Mouse (Mus musculus): Measurements from ENCODE around the gene Ambra1.

- TF ChIP-seq CTCF (IDR thresholded peaks at IDR 0.05; ENCODE audit: control insufficient read depth, insufficient read depth, insufficient replicate concordance, low read depth, low read length) (no peak), POLR2A (IDR thresholded peaks at IDR 0.05; ENCODE audit: control insufficient read depth, low read depth, low read length) (no peak)
Observed at GRCm38 (mm10) chr2:91939303-91939935, 209.5 kb downstream of the Ambra1 start.
